Mouse (Mus musculus) forebrain, embryonic 14.5 days (tissue): Measurements from ENCODE around the gene Bid. TPM values are rescaled to one million over a fixed set of nuclear protein-coding genes. Genes with fewer than 3 reads are reported as not detected.

Source experiments
- ATAC-seq: fragments of 200-750 bp; cut with Nextera tagmentation; 2 replicates; pipeline ENCODE4 v1.8.0; 2017; ENCODE audit warnings: mild to moderate bottlenecking, moderate library complexity
- DNase-seq: peaks from one replicate; pipeline ENCODE4 v3.0.0-alpha.2; 2015; ENCODE audit warnings: low spot score
- H3K27ac ChIP-seq: fragments of 300-500 bp; sonication (generic); 2 replicates; pipeline ENCODE4 v1.5.1; 2014; ENCODE audit warnings: low read depth, mild to moderate bottlenecking, control low read depth, low read length, moderate library complexity
- H3K27me3 ChIP-seq: fragments of 300-500 bp; sonication (generic); replicated peaks from 2 replicates; pipeline ENCODE4 v1.6.1; 2014; ENCODE audit warnings: low read length, control low read depth, mixed read lengths; ENCODE audit not compliant: control insufficient read depth, insufficient read depth
- H3K36me3 ChIP-seq: fragments of 300-500 bp; sonication (generic); 2 replicates; pipeline ENCODE4 v1.6.1; 2014; ENCODE audit warnings: low read length, control low read depth; ENCODE audit not compliant: control insufficient read depth, insufficient read depth
- H3K4me1 ChIP-seq: fragments of 300-500 bp; sonication (generic); 2 replicates; pipeline ENCODE4 v1.6.1; 2014; ENCODE audit warnings: antibody characterized with exemption, low read length, control low read depth; ENCODE audit not compliant: control insufficient read depth, insufficient read depth
- H3K4me2 ChIP-seq: fragments of 300-500 bp; sonication (generic); 2 replicates; pipeline ENCODE4 v1.6.1; 2014; ENCODE audit warnings: mild to moderate bottlenecking, control low read depth, low read length
- H3K4me3 ChIP-seq: fragments of 300-500 bp; sonication (generic); 2 replicates; pipeline ENCODE4 v1.5.1; 2014; ENCODE audit warnings: low read depth, low read length, control low read depth
- H3K9ac ChIP-seq: fragments of 300-500 bp; sonication (generic); 2 replicates; pipeline ENCODE4 v1.6.1; 2014; ENCODE audit warnings: mild to moderate bottlenecking, low read length, control low read depth, moderate library complexity
- H3K9me3 ChIP-seq: fragments of 300-500 bp; sonication (generic); replicated peaks from 2 replicates; pipeline ENCODE4 v1.6.1; 2016; ENCODE audit warnings: low read length, control low read depth, mixed read lengths; ENCODE audit not compliant: control insufficient read depth
- WGBS: fragments of 180-500 bp; shearing (Covaris S2); extraction: QIAGEN DNeasy Blood & Tissue Kit; methylation state at CpG from one replicate; pipeline ENCODE4 v1.1.7; 2014; 5-methylcytosine and 5-hydroxymethylcytosine counted together
- polyA plus RNA-seq: library from polyadenylated mRNA; unstranded; fragments of >200 nt; fragmentation: Nextera tagmentation; extraction: Ambion mirVana; gene quantifications from 2 replicates; pipeline ENCODE4 v1.2.1, GENCODE M21; 2014

The Bid gene
- polyA plus RNA-seq, 1 experiment from 2014 or later, result 28.9 TPM

- no peak overlapping the region for H3K4me2 ChIP-seq
- H3K4me3 ChIP-seq, result no peak overlapping the region
- no peaks in the 10 kb centered on the region for H3K27me3 ChIP-seq
- 54% methylated on average over 5 of the region's 5 CpGs for WGBS
- ATAC-seq, result no peak
- peak; percentile 19 for DNase-seq
- H3K9me3 ChIP-seq, result no peaks in the 10 kb centered on the region
- no peak overlapping the region for H3K9ac ChIP-seq
- no peaks in the 10 kb centered on the region for H3K36me3 ChIP-seq
- no peaks in the 10 kb centered on the region for H3K4me1 ChIP-seq
- no peak overlapping the region for H3K27ac ChIP-seq
These were observed 13.2 kb downstream of the Bid start for GRCm38 (mm10) chr6:120903450-120903912.

- WGBS, result 86% methylated on average over 14 of the region's 14 CpGs
- no peaks in the 10 kb centered on the region for H3K27me3 ChIP-seq
- H3K9ac ChIP-seq, result no peak overlapping the region
- H3K27ac ChIP-seq, result no peak overlapping the region
- no peaks in the 10 kb centered on the region for H3K36me3 ChIP-seq
- no peak overlapping the region for H3K4me3 ChIP-seq
- no peaks in the 10 kb centered on the region for H3K9me3 ChIP-seq
- no peak overlapping the region for H3K4me2 ChIP-seq
- H3K4me1 ChIP-seq, result no peaks in the 10 kb centered on the region
- DNase-seq (no peak), ATAC-seq (no peak)
These were observed 14.6 kb downstream of the Bid start for GRCm38 (mm10) chr6:120901776-120902645.

GRCm38 (mm10) chr6:120898188-120898833 is 18.3 kb downstream of the Bid start:
- no peak overlapping the region for H3K4me2 ChIP-seq
- ATAC-seq (peak; percentile 12; the same call in 1 of the 2 replicates), DNase-seq (peak; percentile 67)
- H3K27ac ChIP-seq, result no peak overlapping the region
- H3K9me3 ChIP-seq, result no peaks in the 10 kb centered on the region
- no peak overlapping the region for H3K4me3 ChIP-seq
- no peaks in the 10 kb centered on the region for H3K27me3 ChIP-seq
- no peaks in the 10 kb centered on the region for H3K4me1 ChIP-seq
- WGBS, result 67% methylated on average over 6 of the region's 6 CpGs
- H3K9ac ChIP-seq, result no peak overlapping the region
- H3K36me3 ChIP-seq, result peaks cover 15% of the 10 kb centered on the region

GRCm38 (mm10) chr6:120894524-120894923 is 22.1 kb downstream of the Bid start:
- no peaks in the 10 kb centered on the region for H3K9me3 ChIP-seq

GRCm38 (mm10) chr6:120894089-120894488 is 22.6 kb downstream of the Bid start:
- H3K4me3 ChIP-seq, result no peak overlapping the region
- 95% methylated on average over 9 of the region's 9 CpGs for WGBS
- H3K36me3 ChIP-seq, result peaks cover 52% of the 10 kb centered on the region
- ATAC-seq, result no peak
- H3K4me1 ChIP-seq, result no peaks in the 10 kb centered on the region
- DNase-seq, result no peak
- no peak overlapping the region for H3K9ac ChIP-seq
- no peaks in the 10 kb centered on the region for H3K27me3 ChIP-seq
- no peaks in the 10 kb centered on the region for H3K9me3 ChIP-seq
- no peak overlapping the region for H3K27ac ChIP-seq
- no peak overlapping the region for H3K4me2 ChIP-seq

More at GRCm38 (mm10) chr6:120894524-120894923, 22.1 kb downstream of the Bid start:
- Histone ChIP-seq H3K4me1 (no peaks in the 10 kb centered on the region), H3K36me3 (peaks cover 49% of the 10 kb centered on the region), H3K4me2 (no peak overlapping the region), H3K4me3 (no peak overlapping the region), H3K27me3 (no peaks in the 10 kb centered on the region), H3K9ac (no peak overlapping the region), H3K27ac (no peak overlapping the region)
- DNase-seq (no peak), ATAC-seq (no peak)
- 91% methylated on average over 9 of the region's 9 CpGs for WGBS

GRCm38 (mm10) chr6:120886696-120887095 is 30.0 kb downstream of the Bid start:
- no peaks in the 10 kb centered on the region for H3K27me3 ChIP-seq
- no peak overlapping the region for H3K4me3 ChIP-seq
- ATAC-seq (no peak), DNase-seq (no peak)
- 91% methylated on average over 17 of the region's 17 CpGs for WGBS
- peaks cover 52% of the 10 kb centered on the region for H3K36me3 ChIP-seq
- no peaks in the 10 kb centered on the region for H3K9me3 ChIP-seq
- H3K27ac ChIP-seq, result no peak overlapping the region
- no peaks in the 10 kb centered on the region for H3K4me1 ChIP-seq
- H3K4me2 ChIP-seq, result no peak overlapping the region
- H3K9ac ChIP-seq, result no peak overlapping the region

GRCm38 (mm10) chr6:120884436-120884835 is 32.2 kb downstream of the Bid start:
- ATAC-seq (no peak), DNase-seq (peak; percentile 7)
- no peaks in the 10 kb centered on the region for H3K9me3 ChIP-seq
- H3K4me1 ChIP-seq, result no peaks in the 10 kb centered on the region
- H3K9ac ChIP-seq, result no peak overlapping the region
- no peaks in the 10 kb centered on the region for H3K27me3 ChIP-seq
- H3K27ac ChIP-seq, result no peak overlapping the region
- H3K4me2 ChIP-seq, result no peak overlapping the region
- 81% methylated on average over 6 of the region's 6 CpGs for WGBS
- peaks cover 36% of the 10 kb centered on the region for H3K36me3 ChIP-seq
- no peak overlapping the region for H3K4me3 ChIP-seq

GRCm38 (mm10) chr6:120879046-120879445 is 37.6 kb downstream of the Bid start:
- Histone ChIP-seq H3K9me3 (no peaks in the 10 kb centered on the region), H3K9ac (no peak overlapping the region), H3K4me2 (no peak overlapping the region), H3K27me3 (no peaks in the 10 kb centered on the region), H3K4me1 (no peaks in the 10 kb centered on the region), H3K27ac (no peak overlapping the region), H3K4me3 (no peak overlapping the region), H3K36me3 (peaks cover 29% of the 10 kb centered on the region)
- DNase-seq, result no peak
- no peak for ATAC-seq
- 89% methylated on average over 5 of the region's 5 CpGs for WGBS

GRCm38 (mm10) chr6:120873874-120874273 is 42.8 kb downstream of the Bid start:
- no peak overlapping the region for H3K9ac ChIP-seq
- no peaks in the 10 kb centered on the region for H3K27me3 ChIP-seq
- 80% methylated on average over 9 of the region's 9 CpGs for WGBS
- H3K9me3 ChIP-seq, result no peaks in the 10 kb centered on the region
- H3K36me3 ChIP-seq, result peaks cover 23% of the 10 kb centered on the region
- no peak overlapping the region for H3K4me2 ChIP-seq
- no peak overlapping the region; the same call in 1 of the 2 replicates for H3K27ac ChIP-seq
- no peaks in the 10 kb centered on the region for H3K4me1 ChIP-seq
- no peak for ATAC-seq
- no peak overlapping the region for H3K4me3 ChIP-seq
- peak; percentile 27 for DNase-seq
